Mouse (Mus musculus): Measurements from ENCODE around the gene Gmnn. TPM values are rescaled to one million over a fixed set of nuclear protein-coding genes. Genes with fewer than 3 reads are reported as not detected.
A peak's percentile ranks its signal among the peaks of the same experiment; 100 is the strongest.
"Not testable (repeated sequence)": the region's sequence is repeated elsewhere in the genome, so short reads cannot be mapped to it uniquely, and the experiment has no call there.

Gene Gmnn
- total RNA-seq (2021) = 10 to 100 TPM in 1 of 2 experiments, 1 to 10 TPM in 1; 4.4 to 12.1 TPM
- 0.85 TPM in 1 of 2 replicates, not detected in the other for polyA plus RNA-seq (2012; rRNA removed)
- long read RNA-seq, transcript Gmnn-202 (7 exons, 963 nt) = major isoform, 11 of 14 reads
- long read RNA-seq, partial matches to known transcripts = 0 of 14 reads
- long read RNA-seq, other reads (novel, unspliced or antisense) = 3 of 14 reads

- DNase-seq = peak; percentile 93
Measured at GRCm38 (mm10) chr13:24761403-24762227, at the start of gene Gmnn. Gene Gmnn, minus strand, starts transcription at chr13:24761923.

DNA sequence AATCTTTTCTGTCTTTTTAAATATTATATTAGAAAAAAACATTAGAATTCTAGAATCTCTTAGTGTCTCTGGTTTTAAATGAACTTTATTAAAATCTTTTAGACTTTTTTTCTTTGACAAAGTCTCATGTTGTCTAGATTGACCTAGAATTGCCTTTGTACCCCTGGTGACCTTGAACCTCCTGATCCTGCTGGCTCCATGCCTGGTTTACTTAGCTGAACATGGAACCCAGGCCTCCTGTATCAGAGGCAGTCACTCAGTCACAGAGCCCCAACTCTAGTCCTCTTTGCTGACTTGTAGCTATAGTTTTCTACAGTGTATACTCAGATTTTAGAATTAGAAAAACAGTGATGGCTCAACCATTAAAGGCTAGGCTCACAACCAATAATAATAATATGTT is 44.4 kb upstream of the Gmnn start:
- peak; percentile 55 for DNase-seq

DNA sequence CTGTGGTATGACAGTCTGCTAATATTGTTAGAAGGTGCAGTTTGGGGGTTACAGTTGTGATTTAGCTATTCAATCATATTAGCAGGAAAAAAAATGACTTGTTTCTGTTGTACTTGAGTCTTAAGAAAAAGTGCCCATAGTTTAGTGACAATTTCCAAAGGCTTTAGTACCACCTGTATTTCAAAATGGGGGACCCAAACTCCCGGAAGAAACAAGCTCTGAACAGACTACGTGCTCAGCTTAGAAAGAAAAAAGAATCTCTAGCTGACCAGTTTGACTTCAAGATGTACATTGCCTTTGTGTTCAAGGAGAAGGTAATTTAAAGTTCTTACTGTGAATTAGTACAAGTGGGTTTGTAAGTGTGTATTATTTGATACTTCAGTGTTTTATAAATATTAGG is 41.5 kb upstream of the Gmnn start:
- DNase-seq = no peak

DNA sequence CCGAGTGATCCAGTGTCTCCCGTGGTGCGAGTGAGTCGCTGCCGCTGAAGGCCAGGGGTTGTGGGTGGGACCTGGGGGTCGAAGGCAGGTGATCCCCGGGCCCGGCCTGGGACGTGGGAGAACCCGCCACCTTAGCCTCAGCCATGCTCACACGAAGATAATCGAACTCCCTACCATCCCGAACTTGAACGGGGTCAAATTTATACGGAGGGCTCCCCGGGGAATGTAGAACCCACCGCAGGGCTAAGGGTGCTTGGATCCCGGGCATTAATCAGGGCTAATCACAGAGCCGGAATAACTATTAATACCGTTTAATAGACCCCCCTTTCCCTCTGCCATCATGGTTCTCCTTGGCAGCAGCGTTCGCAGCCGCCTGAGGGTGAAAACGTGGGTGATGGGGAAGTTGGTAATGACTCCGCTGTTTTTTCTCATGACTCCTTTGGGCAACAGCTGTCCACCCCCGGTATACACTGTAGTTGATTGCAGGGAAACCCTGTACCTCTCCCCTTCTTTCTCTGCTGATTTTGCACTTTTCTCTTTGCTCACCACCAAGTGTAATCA is 40.5 kb upstream of the Gmnn start:
- peak; percentile 55 for DNase-seq

DNA sequence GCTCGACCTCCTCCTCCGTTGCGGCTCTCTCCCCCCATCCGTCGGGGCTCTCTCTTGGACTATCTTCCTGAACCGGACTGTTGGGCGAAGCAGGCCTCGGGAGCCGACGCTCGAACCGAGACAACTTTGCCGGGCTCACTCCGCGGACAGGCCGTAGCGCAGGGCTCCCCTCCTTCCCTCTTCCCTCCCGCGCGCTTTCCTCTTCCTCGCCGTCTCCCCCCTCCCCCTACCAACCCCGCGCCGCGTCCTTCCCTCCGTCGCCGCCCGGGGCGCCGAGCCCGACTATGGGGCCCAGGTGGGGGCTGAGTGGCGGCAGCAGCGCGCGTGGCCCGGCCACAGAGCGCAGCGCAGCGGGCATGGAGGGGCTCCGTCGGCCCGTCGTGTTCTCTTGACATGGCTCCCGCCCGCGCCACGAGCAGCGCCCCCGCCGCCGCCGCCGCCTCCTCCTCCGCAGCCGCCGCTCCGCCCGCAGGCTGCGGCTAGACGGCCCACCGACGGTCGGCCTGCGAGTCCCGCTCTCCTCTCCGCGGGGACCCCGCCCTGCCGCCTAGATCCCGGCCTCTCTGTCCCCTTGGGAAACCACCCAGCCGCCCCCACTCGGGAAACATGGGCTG is 39.7 kb upstream of the Gmnn start, which contains the start of gene BC005537:
BC005537 (plus strand) TSS at position 350 of the 614 bp plus-strand sequence.
- no peak for DNase-seq

- peak; percentile 99 for DNase-seq
Measured at GRCm38 (mm10) chr13:24800674-24801307, 39.1 kb upstream of the Gmnn start.

DNA sequence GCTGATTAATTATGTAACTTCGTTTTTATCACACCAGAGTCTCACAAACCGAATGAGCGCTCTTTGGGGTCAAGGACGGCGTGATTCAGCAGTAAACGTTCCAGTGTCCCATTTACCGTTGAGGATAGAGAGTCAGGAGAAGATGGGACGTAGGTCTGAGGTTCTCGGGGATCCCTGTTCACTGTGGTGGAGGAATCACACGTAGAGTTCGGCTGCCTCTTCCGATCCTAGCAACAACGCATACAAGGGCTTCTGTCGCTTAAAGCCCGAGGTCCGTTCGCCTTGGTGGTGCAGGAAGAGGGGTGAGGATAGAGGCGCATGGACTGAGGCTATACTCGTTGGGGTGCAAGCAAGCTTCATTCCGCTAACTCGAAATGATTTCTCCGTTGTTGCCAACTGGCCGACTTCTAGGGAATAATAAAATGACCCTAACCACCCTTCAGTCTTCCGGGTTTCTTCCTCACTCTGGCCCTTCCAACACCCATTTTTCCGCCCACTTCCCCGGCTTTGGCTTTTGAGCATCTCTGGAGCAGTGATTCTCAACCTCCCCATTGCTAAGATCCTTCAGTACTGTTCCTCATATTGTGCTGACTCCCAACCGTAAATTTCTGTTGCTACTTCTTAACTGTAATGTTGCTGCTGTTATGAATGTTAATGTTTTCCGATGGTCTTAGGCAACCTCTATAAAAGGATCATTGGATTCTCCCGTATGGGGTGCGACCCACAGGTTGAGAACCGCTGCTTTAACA is 38.4 kb upstream of the Gmnn start:
- DNase-seq = peak; percentile 88

DNA sequence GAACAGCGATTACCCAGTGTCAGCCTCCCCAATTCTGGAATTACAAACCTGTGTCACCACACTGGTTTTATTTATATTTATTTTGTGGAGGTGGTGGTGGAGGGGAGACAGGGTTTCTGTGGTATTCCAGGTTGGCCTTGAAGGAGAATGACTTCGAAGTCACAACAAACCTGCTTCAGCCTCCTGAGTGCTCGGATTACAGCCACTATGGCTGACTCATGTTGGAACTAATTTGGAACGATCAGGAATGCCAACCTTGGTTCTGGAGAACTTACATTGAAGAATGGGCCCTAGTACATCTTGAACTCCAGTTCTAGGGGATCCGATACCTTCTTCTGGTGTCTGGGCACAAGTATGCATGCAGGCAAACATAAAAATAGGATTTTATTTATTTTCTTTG is 37.7 kb upstream of the Gmnn start:
- DNase-seq = peak; percentile 19

DNA sequence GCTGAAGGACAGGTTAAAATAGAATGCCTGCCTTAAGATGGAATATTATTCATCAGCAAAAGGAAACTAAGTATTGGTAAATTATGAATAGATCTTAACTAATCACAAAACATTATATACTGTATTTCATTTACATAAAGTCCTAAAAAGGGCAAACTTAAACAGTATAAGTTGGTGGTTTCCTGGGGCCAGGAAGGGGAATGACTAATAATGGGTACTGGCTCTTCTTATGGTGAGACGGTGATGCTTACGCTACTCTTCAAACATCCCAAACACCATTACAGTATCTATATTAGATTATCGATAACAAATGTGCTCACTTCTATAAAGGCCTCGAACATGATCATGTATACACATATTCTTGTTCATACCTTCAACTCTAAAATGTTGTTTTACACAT is 37.0 kb upstream of the Gmnn start:
- no peak for DNase-seq

DNA sequence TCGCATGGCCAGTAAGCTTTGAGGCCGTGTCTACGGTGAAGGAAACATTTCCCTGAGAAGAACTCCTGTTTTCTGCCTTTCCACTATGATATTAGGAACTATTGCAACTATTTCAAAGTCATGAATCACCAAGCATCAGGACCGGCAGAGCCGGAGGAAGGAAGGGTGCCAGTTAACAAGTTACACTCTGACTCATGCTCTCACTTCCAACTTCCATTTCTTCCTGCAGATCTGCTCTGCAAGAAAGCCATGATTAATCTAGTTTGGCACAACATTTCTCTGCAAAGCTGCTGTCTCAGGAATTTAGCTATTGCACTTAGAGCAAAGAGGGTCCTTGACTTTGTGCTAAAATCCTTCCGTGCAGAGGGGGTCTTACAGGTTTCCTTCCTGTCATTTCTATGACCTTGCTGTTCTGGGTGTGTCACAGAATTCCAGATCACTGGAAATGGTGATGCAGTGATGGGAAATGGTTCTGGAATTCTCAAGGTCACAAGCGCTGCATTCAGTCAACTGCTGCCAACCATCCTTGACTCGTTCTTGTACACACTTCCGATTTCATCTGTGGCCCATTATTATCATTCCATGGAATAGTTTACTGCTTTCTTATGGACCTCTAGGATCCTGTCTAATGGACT is 30.8 kb upstream of the Gmnn start:
- DNase-seq = peak; percentile 64

- peak; percentile 61 for DNase-seq
Measured at GRCm38 (mm10) chr13:24791349-24791748, 29.6 kb upstream of the Gmnn start.

GRCm38 (mm10) chr13:24787477-24787876 is 25.8 kb upstream of the Gmnn start:
- no peak for DNase-seq

DNA sequence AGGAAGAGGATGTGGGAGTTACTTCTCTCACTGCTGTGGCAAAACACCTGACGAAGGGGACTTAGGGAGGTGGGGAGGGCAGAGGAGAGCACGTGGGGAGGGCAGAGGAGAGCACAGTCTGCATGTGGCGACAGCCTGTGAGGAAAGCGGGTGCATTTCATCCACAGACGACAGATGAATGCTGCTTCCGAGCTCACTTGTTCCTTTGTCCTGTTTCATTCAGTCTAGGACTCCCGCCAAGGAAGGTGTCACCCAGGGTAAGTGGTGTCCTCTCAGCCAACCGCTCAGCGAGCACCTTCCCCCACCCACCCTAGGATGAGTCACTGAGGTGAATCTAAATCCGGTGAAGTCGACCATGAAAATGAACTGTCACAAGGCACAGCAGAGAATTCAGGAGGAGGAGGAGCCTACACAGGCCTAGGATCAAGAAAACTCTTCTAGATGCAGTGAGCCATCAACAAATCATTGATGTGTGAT is 24.3 kb upstream of the Gmnn start:
- DNase-seq = peak; percentile 42

DNA sequence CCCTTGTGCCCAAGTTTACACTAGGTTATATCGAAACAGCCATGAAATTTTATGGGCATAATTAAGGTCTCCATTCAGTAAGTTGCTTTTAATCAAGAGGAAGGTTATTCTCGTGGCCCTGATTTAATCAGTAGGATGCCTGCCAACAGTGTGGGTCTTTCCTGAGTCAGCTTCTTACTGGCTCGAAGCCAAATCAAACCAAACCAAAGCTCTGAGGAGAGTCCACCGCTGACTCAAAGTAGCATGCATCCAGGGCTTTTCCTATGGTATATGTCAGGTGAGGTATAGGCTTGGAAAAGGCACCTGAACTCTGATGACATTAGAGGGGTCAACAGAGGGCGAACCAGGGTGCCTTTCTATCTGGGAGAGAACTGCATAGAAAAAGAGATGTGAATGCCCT is 20.2 kb upstream of the Gmnn start:
- DNase-seq = peak; percentile 87

GRCm38 (mm10) chr13:24778706-24779380 is 17.1 kb upstream of the Gmnn start:
- DNase-seq = no peak

DNA sequence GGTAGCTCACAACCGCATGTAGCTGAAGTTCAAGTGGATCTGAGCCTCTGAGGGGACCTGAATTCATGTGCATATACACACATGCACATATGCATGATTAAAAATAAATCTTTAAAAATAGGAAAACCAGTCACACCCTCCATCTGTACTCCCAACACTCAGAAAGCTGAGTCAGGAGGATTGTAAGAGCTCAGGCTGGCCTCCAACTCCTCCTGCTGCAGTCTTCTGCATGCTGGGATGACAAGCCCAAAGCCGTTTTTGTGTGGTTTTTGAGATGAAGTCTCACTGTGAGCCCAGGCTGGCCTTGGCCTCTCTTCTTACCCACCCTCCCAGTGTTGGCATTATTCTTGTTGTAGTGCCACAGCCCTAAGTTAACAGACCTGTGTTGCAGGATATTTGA is 16.3 kb upstream of the Gmnn start:
- DNase-seq = no peak

GRCm38 (mm10) chr13:24776146-24776844 is 14.6 kb upstream of the Gmnn start:
- peak; percentile 48 for DNase-seq

- not testable (repeated sequence) for DNase-seq
Measured at GRCm38 (mm10) chr13:24771482-24771881, 9.8 kb upstream of the Gmnn start.

DNA sequence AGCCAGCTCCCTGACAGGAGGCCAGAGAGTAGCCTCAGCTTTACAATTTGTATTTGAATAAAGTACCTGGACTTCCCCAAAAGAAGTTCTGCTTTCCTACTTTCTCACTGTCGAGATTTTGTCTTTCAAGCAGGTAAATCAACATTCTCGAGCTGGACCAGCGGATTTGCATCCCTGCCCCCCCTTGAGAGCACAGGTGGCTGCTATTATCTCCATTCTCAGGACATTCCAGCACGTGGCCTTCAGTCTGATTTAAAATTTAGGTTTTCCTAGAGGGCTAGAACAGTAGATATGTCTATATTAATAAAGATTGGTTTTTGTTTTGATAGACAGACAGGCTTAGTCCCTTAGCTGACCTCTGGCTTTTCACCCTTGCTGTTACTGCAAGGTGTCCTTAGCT is 6.1 kb upstream of the Gmnn start:
- not testable (repeated sequence) for DNase-seq

- DNase-seq = no peak
Measured at GRCm38 (mm10) chr13:24762254-24762653, 531 bp upstream of the Gmnn start.
